Mouse (Mus musculus): ENCODE data around the gene Ggps1. TPM values are rescaled to one million over a fixed set of nuclear protein-coding genes. Genes with fewer than 3 reads are reported as not detected.

Gene Ggps1
- 45.0 and 45.6 TPM in 2 replicates for polyA plus RNA-seq (2015; fragmentation: Nextera tagmentation; extraction: Ambion mirVana)

DNA sequence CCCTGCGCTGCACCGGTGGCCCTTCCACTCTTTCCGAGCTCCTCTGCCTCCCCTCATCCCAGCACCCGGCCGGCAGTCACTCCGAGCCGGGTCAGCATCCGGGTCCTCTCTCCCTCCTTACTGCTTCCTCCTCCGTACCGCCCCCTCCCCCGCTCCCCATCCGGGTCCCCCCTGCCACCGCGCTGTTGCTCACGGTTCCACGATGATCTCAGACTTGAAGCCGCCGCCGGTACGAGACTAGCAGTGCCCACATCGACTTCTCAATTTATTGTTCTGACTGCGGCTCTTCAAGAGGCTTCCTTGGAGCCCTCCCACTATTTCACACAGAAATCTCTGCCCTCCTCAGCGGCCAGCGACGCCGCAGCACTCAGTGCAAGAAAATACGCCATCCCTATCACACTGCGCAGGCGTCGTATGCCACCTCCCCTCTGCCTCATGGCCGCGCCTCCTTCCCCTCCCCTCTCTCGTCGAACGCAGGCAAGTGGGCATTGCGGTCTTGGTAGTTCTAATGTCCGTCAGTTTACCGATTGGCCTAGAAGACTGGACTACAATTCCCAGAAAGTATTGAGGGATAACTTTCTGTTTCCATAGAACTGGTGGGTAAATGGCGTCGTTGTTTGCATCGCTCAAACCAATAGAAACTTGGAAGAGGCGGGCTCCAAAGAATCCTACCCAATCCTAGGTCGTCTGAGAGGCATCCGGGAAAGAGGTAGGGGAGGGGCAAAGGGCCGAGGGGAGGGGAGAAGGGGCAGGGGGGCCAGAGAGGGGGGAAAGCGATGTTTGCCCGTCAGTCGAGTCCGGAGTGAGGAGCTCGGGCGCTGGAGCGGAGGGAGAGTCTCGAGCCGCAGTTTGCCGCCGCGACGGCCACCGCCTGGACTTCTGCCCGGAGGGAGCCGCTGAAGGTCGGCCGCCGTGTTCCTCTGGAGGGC is at the start of gene Ggps1, which contains the start of gene Arid4b:
Gene Ggps1, minus strand, starts transcription at position 476 of the 929 bp plus-strand sequence.
Gene Arid4b, plus strand, starts transcription at position 220 of the 929 bp plus-strand sequence.
- Histone ChIP-seq H3K36me3 (ENCODE audit: control insufficient read depth, insufficient read depth, low read length) (no peaks in the 10 kb centered on the region), H3K27me3 (ENCODE audit: control insufficient read depth, insufficient read depth, low read length) (no peaks in the 10 kb centered on the region), H3K4me1 (ENCODE audit: control insufficient read depth, insufficient read depth, low read length) (peaks cover 19% of the 10 kb centered on the region), H3K9ac (ENCODE audit: low read length) (peak within 1 kb of the TSS; percentile 90), H3K4me2 (ENCODE audit: low read depth, low read length) (peak within 1 kb of the TSS; percentile 96), H3K9me3 (replicated peaks; ENCODE audit: control insufficient read depth, low read length) (no peaks in the 10 kb centered on the region), H3K4me3 (replicated peaks; ENCODE audit: low read length) (peak within 1 kb of the TSS; percentile 96), H3K27ac (ENCODE audit: low read length) (peak within 1 kb of the TSS; percentile 98)
- under 1% methylated on average over 63 of the region's 64 CpGs for WGBS
- peak; percentile 97 for ATAC-seq (ENCODE audit: insufficient read depth, low FRiP score)

GRCm38 (mm10) chr13:14111146-14111545 is 47.9 kb upstream of the Ggps1 start:
- H3K27ac ChIP-seq (ENCODE audit: low read length), result no peak overlapping the region
- no peaks in the 10 kb centered on the region for H3K9me3 ChIP-seq (replicated peaks; ENCODE audit: control insufficient read depth, low read length)
- no peaks in the 10 kb centered on the region for H3K36me3 ChIP-seq (ENCODE audit: control insufficient read depth, insufficient read depth, low read length)
- H3K4me1 ChIP-seq (ENCODE audit: control insufficient read depth, insufficient read depth, low read length), result no peaks in the 10 kb centered on the region; the same call in 1 of the 2 replicates
- 51% methylated on average over 1 of the region's 1 CpGs for WGBS
- H3K4me2 ChIP-seq (ENCODE audit: low read depth, low read length), result no peak overlapping the region
- no peaks in the 10 kb centered on the region for H3K27me3 ChIP-seq (ENCODE audit: control insufficient read depth, insufficient read depth, low read length)
- H3K4me3 ChIP-seq (replicated peaks; ENCODE audit: low read length), result no peak overlapping the region
- no peak overlapping the region for H3K9ac ChIP-seq (ENCODE audit: low read length)
- no peak for ATAC-seq (ENCODE audit: insufficient read depth, low FRiP score)

GRCm38 (mm10) chr13:14110154-14110873 is 47.0 kb upstream of the Ggps1 start:
- no peak overlapping the region for H3K9ac ChIP-seq (ENCODE audit: low read length)
- no peaks in the 10 kb centered on the region for H3K9me3 ChIP-seq (replicated peaks; ENCODE audit: control insufficient read depth, low read length)
- no peak overlapping the region for H3K27ac ChIP-seq (ENCODE audit: low read length)
- H3K27me3 ChIP-seq (ENCODE audit: control insufficient read depth, insufficient read depth, low read length), result no peaks in the 10 kb centered on the region
- 84% methylated on average over 2 of the region's 2 CpGs for whole genome bisulfite sequencing
- no peak overlapping the region for H3K4me2 ChIP-seq (ENCODE audit: low read depth, low read length)
- H3K36me3 ChIP-seq (ENCODE audit: control insufficient read depth, insufficient read depth, low read length), result no peaks in the 10 kb centered on the region
- ATAC-seq (ENCODE audit: insufficient read depth, low FRiP score), result no peak
- no peaks in the 10 kb centered on the region; the same call in 1 of the 2 replicates for H3K4me1 ChIP-seq (ENCODE audit: control insufficient read depth, insufficient read depth, low read length)
- H3K4me3 ChIP-seq (replicated peaks; ENCODE audit: low read length), result no peak overlapping the region

DNA sequence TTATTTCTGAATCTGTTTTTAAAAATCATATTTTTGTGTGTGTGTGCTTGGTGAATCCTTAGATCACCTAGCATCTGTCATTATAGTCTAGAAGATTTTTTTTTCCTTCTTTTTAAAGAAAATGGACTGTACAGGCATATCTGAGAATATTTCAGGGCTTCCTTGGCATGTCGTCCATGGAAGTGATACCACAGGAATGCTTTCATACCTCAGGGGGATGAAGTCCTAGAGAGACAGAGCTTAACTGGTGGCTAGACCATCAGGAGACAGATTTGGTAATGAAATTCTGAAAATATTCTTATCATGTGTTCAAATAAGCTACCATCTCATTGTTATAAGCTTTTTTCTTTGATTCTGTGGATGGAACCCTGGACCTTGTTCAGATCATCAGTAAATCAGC is 39.7 kb upstream of the Ggps1 start:
- Histone ChIP-seq H3K27me3 (ENCODE audit: control insufficient read depth, insufficient read depth, low read length) (no peaks in the 10 kb centered on the region), H3K4me3 (replicated peaks; ENCODE audit: low read length) (no peak overlapping the region), H3K9ac (ENCODE audit: low read length) (no peak overlapping the region), H3K4me2 (ENCODE audit: low read depth, low read length) (no peak overlapping the region), H3K36me3 (ENCODE audit: control insufficient read depth, insufficient read depth, low read length) (no peaks in the 10 kb centered on the region), H3K9me3 (replicated peaks; ENCODE audit: control insufficient read depth, low read length) (no peaks in the 10 kb centered on the region), H3K27ac (ENCODE audit: low read length) (no peak overlapping the region), H3K4me1 (ENCODE audit: control insufficient read depth, insufficient read depth, low read length) (no peaks in the 10 kb centered on the region)
- no peak for ATAC-seq (ENCODE audit: insufficient read depth, low FRiP score)
- 72% methylated on average over 1 of the region's 1 CpGs for WGBS

DNA sequence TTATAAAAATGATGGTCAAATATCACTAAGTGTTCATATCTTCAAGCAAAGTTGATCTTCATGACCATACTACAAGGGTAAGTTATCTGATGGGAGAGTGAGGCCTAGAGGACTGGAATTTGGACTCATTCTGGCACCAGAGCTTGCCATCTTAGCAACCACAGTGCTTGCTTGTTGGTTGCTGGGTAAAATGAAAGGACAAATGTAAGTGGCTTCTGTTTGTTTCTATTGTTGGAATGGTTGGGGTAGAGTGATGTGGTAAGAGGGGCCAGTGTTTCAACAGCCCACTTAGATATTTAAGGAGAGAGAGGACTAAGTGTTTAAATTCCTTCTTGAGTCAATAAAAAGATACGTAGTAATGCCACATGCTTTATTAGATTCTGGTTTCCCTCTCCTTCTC is 25.4 kb upstream of the Ggps1 start:
- Histone ChIP-seq H3K27ac (ENCODE audit: low read length) (no peak overlapping the region), H3K9me3 (replicated peaks; ENCODE audit: control insufficient read depth, low read length) (no peaks in the 10 kb centered on the region), H3K9ac (ENCODE audit: low read length) (no peak overlapping the region), H3K27me3 (ENCODE audit: control insufficient read depth, insufficient read depth, low read length) (no peaks in the 10 kb centered on the region), H3K4me3 (replicated peaks; ENCODE audit: low read length) (no peak overlapping the region), H3K36me3 (ENCODE audit: control insufficient read depth, insufficient read depth, low read length) (no peaks in the 10 kb centered on the region), H3K4me2 (ENCODE audit: low read depth, low read length) (no peak overlapping the region), H3K4me1 (ENCODE audit: control insufficient read depth, insufficient read depth, low read length) (no peaks in the 10 kb centered on the region)
- no peak for ATAC-seq (ENCODE audit: insufficient read depth, low FRiP score)
- 72% methylated on average over 1 of the region's 1 CpGs for WGBS

GRCm38 (mm10) chr13:14075326-14075725 is 12.0 kb upstream of the Ggps1 start:
- Histone ChIP-seq H3K4me2 (ENCODE audit: low read depth, low read length) (no peak overlapping the region), H3K36me3 (ENCODE audit: control insufficient read depth, insufficient read depth, low read length) (no peaks in the 10 kb centered on the region), H3K27me3 (ENCODE audit: control insufficient read depth, insufficient read depth, low read length) (no peaks in the 10 kb centered on the region), H3K27ac (ENCODE audit: low read length) (no peak overlapping the region), H3K4me1 (ENCODE audit: control insufficient read depth, insufficient read depth, low read length) (no peaks in the 10 kb centered on the region), H3K4me3 (replicated peaks; ENCODE audit: low read length) (no peak overlapping the region), H3K9me3 (replicated peaks; ENCODE audit: control insufficient read depth, low read length) (no peaks in the 10 kb centered on the region), H3K9ac (ENCODE audit: low read length) (no peak overlapping the region)
- 68% methylated on average over 1 of the region's 1 CpGs for WGBS
- ATAC-seq (ENCODE audit: insufficient read depth, low FRiP score), result no peak

GRCm38 (mm10) chr13:14074371-14074770 is 11.1 kb upstream of the Ggps1 start:
- no peak overlapping the region for H3K4me2 ChIP-seq (ENCODE audit: low read depth, low read length)
- no peak overlapping the region for H3K4me3 ChIP-seq (replicated peaks; ENCODE audit: low read length)
- no peaks in the 10 kb centered on the region for H3K9me3 ChIP-seq (replicated peaks; ENCODE audit: control insufficient read depth, low read length)
- no peak overlapping the region for H3K9ac ChIP-seq (ENCODE audit: low read length)
- ATAC-seq (ENCODE audit: insufficient read depth, low FRiP score), result no peak
- H3K4me1 ChIP-seq (ENCODE audit: control insufficient read depth, insufficient read depth, low read length), result no peaks in the 10 kb centered on the region
- WGBS, result 92% methylated on average over 1 of the region's 1 CpGs
- no peak overlapping the region for H3K27ac ChIP-seq (ENCODE audit: low read length)
- H3K27me3 ChIP-seq (ENCODE audit: control insufficient read depth, insufficient read depth, low read length), result no peaks in the 10 kb centered on the region
- H3K36me3 ChIP-seq (ENCODE audit: control insufficient read depth, insufficient read depth, low read length), result no peaks in the 10 kb centered on the region

- WGBS, result 84% methylated on average over 1 of the region's 1 CpGs
- Histone ChIP-seq H3K9ac (ENCODE audit: low read length) (no peak overlapping the region), H3K36me3 (ENCODE audit: control insufficient read depth, insufficient read depth, low read length) (no peaks in the 10 kb centered on the region), H3K9me3 (replicated peaks; ENCODE audit: control insufficient read depth, low read length) (no peaks in the 10 kb centered on the region), H3K4me3 (replicated peaks; ENCODE audit: low read length) (no peak overlapping the region), H3K27me3 (ENCODE audit: control insufficient read depth, insufficient read depth, low read length) (no peaks in the 10 kb centered on the region), H3K27ac (ENCODE audit: low read length) (no peak overlapping the region), H3K4me2 (ENCODE audit: low read depth, low read length) (no peak overlapping the region), H3K4me1 (ENCODE audit: control insufficient read depth, insufficient read depth, low read length) (peaks cover 7% of the 10 kb centered on the region; the same call in 1 of the 2 replicates)
- ATAC-seq (ENCODE audit: insufficient read depth, low FRiP score), result no peak
These were observed 6.0 kb upstream of the Ggps1 start for GRCm38 (mm10) chr13:14069291-14069690.

GRCm38 (mm10) chr13:14068035-14068434 is 4.7 kb upstream of the Ggps1 start:
- peaks cover 7% of the 10 kb centered on the region; the same call in 1 of the 2 replicates for H3K4me1 ChIP-seq (ENCODE audit: control insufficient read depth, insufficient read depth, low read length)
- no peak for ATAC-seq (ENCODE audit: insufficient read depth, low FRiP score)
- no peaks in the 10 kb centered on the region for H3K27me3 ChIP-seq (ENCODE audit: control insufficient read depth, insufficient read depth, low read length)
- no peak overlapping the region for H3K4me2 ChIP-seq (ENCODE audit: low read depth, low read length)
- no peak overlapping the region for H3K4me3 ChIP-seq (replicated peaks; ENCODE audit: low read length)
- no peaks in the 10 kb centered on the region for H3K9me3 ChIP-seq (replicated peaks; ENCODE audit: control insufficient read depth, low read length)
- H3K36me3 ChIP-seq (ENCODE audit: control insufficient read depth, insufficient read depth, low read length), result no peaks in the 10 kb centered on the region
- no peak overlapping the region for H3K9ac ChIP-seq (ENCODE audit: low read length)
- no peak overlapping the region for H3K27ac ChIP-seq (ENCODE audit: low read length)
